Mouse (Mus musculus) gastrocnemius, postnatal 25 days (tissue): ENCODE data around the gene Gabpb2. TPM values are rescaled to one million over a fixed set of nuclear protein-coding genes. Genes with fewer than 3 reads are reported as not detected.
A peak's percentile ranks its signal among the peaks of the same experiment; 100 is the strongest.
"Not testable (repeated sequence)": the region's sequence is repeated elsewhere in the genome, so short reads cannot be mapped to it uniquely, and the experiment has no call there.

Experiments used
- DNase-seq: peaks from one replicate; pipeline ENCODE4 v3.0.0; 2022
- total RNA-seq, 2 experiments: library from RNA; stranded (reverse); gene quantifications; 1 replicate in 1 of 2; 2 replicates in 1 of 2; pipeline ENCODE4 v1.2.3; 2021

The Gabpb2 gene
- total RNA-seq, 2 experiments from 2014 or later: 8.2 to 8.3 TPM

- DNase-seq: peak; percentile 94
Measured at GRCm38 (mm10) chr3:95159987-95160963, 57.4 kb downstream of the Gabpb2 start, which contains the start of gene Sema6c. Sema6c (plus strand) TSS chr3:95160457.

- no peak for DNase-seq
Measured at GRCm38 (mm10) chr3:95159511-95159986, 58.2 kb downstream of the Gabpb2 start.

DNA sequence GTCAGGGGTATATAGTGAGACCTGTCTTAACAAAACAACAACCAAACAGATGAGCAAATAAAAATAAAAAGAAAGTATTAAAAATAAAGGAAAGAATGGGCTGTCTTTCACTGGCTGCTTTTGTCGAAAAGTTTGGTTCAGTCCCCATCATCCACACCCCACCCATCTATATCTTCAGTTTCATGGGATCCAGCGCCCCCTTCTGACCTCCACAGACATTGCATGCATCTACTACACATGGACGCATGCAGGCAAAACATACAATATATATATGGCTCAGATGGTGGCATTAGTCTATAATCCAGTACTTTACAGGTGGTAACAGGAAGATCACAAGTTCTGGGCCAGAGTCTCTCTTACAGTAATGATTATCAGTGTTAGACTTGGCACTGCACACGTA lies 63.8 kb downstream of the Gabpb2 start:
- DNase-seq: no peak

- DNase-seq: no peak
Measured at GRCm38 (mm10) chr3:95147924-95148323, 69.8 kb downstream of the Gabpb2 start.

DNA sequence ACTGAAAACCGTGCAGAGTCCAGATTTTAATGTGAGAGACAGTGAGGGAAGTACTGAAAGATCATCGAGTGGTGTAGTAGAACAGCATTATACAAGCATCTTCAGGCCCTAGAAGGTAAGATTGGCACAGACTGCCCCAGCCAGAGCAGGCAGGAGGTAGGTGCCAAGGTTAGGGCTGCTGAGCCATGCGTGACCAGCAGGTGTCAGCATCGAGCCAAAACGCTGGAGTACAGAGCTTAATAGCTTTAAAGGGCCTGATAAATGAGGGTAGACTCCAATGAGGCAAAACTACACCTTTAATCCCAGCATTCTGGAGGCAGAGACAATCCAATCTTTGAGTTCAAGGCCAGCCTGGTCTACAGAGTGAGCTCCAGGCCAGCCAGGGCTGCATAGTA lies 75.1 kb downstream of the Gabpb2 start:
- peak; percentile 84 for DNase-seq

- DNase-seq: no peak
Measured at GRCm38 (mm10) chr3:95141952-95142616, 75.6 kb downstream of the Gabpb2 start, which contains the start of gene Tnfaip8l2. Tnfaip8l2 (minus strand) TSS chr3:95142360.

GRCm38 (mm10) chr3:95141474-95141873 lies 76.2 kb downstream of the Gabpb2 start:
- DNase-seq: peak; percentile 23

DNA sequence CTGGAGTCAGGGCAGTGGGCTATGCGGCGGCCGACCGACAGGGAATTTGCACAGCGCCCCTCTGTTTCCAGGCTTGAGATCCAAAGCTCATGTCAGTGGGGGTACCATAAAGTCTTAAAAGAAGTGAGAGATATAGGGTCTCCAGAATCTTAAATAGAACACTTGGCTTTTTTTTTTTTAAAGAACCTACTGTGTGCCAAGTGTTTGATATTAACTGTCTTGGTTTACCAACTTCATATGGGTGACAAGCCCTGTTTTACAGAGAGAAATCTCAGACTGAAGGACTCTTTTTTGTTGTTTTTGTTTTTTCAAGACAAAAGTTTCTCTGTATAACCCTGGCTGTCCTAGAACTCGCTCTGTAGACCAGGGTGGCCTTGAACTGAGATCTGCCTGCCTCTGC lies 76.9 kb downstream of the Gabpb2 start:
- no peak for DNase-seq

GRCm38 (mm10) chr3:95140289-95140595 lies 77.5 kb downstream of the Gabpb2 start:
- DNase-seq: no peak

GRCm38 (mm10) chr3:95139586-95140288 lies 78.0 kb downstream of the Gabpb2 start:
- DNase-seq: no peak

GRCm38 (mm10) chr3:95136336-95136735 lies 81.4 kb downstream of the Gabpb2 start:
- no peak for DNase-seq

DNA sequence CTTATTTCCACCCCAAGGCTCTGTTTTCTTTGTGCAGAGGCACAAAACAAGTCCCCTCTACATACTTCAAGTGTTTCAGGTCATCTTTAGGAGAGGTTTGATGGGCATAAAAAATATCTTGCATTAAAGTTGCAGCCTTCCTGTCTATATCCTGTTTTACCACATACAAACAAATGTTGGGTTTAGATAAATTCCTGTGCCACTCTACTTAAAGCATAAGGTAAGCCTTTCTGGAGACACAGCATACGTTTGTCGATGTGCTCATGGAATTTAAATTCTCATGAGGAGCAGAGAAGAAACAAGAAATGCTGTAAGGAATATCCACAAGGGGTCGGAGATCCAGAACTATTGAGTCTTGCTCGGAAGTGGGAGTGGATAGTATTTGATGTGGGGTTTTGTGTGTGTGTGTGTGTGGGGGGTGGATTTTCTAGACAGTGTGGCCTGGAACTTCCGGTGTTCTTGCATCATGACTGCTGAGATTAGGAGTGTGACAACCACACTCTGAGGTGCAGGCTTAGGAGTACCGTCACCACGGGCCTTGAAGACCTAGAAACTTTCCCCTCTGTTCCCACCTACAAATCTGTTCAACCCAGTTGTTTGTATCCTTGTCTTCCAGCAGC lies 82.2 kb downstream of the Gabpb2 start:
- no peak for DNase-seq

GRCm38 (mm10) chr3:95135023-95135422 lies 82.7 kb downstream of the Gabpb2 start:
- peak; percentile 55 for DNase-seq

DNA sequence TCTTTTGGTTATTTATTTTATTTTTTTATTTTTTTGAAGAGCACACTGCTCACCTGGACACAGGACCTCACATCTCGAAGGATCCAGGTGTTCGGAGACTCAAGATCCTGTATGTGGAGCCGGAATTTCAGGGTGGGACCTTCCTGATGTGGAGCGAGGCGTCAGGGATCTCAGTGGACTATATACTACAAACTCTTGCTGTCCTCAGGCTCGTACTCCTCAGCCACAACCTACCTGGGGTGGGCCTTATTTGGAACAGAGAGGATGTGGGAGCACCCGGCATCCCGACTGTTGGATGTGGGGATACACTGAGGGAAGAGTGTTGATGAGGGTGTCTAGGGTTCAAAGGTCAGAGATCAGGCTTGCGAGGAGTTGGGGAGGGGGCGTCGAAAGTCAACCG lies 83.6 kb downstream of the Gabpb2 start:
- not testable (repeated sequence) for DNase-seq

GRCm38 (mm10) chr3:95133680-95134101 lies 84.0 kb downstream of the Gabpb2 start, which contains the start of the genes Scnm1 and Lysmd1:
Scnm1 (minus strand) TSS chr3:95134011.
Lysmd1 (plus strand) TSS chr3:95134088.
- peak; percentile 91 for DNase-seq

GRCm38 (mm10) chr3:95133176-95133575 lies 84.5 kb downstream of the Gabpb2 start:
- no peak for DNase-seq

GRCm38 (mm10) chr3:95132389-95132788 lies 85.3 kb downstream of the Gabpb2 start:
- DNase-seq: not testable (repeated sequence)
